Mouse (Mus musculus): ENCODE measurements at regions not wholly inside any gene's neighbourhood (a gene's known extent, or its start where the extent isn't known, plus 50 kb on each side); places are given as distances from the start of the nearest gene placed in this dataset.
A peak's percentile ranks its signal among the peaks of the same experiment; 100 is the strongest.

DNA sequence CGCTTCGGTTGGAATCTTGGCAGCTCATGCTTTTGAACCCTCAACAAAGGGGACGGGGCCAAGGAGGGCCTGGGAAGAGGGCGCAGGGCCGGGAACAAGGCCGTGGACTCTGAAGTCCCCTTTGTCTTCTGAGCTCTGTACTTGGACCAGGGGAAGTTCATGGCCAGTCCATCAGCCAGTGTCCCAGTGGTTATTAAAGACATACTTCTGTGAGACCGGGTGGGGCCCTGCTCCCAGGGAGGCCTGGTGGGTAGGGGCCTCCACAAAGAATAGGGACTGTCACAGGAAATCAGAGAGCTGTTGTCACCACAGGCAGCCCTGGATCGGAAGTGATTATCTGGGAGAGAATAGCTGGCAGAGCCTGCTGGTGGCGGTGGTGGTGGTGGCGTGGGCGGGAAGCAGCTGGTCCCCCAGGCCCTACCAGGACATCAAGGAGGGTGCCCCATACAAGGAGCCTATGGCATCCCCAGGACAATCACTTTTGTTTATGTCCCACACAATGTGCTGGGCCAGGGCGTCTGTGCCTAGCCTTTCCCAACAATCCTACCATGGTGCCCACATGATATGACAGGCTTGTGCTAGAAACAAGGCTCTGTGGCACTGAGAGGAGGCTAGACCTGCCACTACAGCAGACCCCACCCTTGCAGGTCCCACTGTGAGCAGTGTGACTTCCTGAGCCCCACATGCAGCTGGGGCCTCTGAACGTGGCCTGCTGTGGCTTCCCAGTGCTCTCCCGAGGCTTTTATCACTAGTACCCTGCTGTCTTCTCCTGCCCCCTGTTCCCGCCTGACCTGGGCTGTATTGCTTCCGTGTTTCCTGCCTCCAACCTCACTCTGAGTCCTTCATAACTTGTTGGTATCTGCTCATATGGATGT, 96.0 kb upstream of the 1700021F07Rik start:
- Histone ChIP-seq H3K4me2 (no peak overlapping the region), H3K9ac (no peak overlapping the region), H3K4me1 (peaks cover 9% of the 10 kb centered on the region; the same call in 1 of the 2 replicates), H3K27ac (0 out of 2 replicates have a peak overlapping the region, but pooled peaks have one; percentile 10), H3K36me3 (ENCODE audit: poor library complexity, severe bottlenecking) (no peaks in the 10 kb centered on the region), H3K4me3 (no peak overlapping the region), H3K9me3 (replicated peaks) (no peaks in the 10 kb centered on the region), H3K27me3 (no peaks in the 10 kb centered on the region)
- ATAC-seq: 0 out of 2 replicates have a peak, but pooled peaks have one; percentile 38
- 59% methylated on average over 16 of the region's 16 CpGs for WGBS

DNA sequence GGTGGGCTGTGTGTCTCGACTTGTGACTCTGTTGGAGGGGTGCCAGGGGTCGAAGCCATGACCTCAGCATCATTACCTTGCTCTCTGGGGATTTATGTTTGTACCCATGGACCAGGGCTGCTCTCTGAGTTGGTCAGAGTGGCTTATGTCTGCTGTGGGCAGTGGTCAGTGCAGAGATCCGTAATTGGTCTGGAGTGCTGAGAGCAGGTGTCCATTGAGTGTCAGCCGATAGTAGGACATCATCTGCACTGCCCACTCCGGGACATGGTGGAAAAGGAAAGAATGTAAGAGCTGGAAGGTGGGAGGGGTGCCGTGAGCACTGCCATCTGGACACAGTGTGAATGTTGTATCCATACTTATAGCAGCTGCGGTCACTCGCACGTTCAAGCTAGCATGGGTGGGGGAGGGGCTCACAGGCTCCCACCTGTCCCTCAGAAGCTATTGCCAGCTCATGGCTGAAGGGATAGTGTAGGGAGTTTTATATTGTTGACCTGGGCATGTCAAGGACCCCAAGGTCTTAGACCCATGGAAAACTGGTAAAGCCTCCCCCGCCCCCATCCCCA, 94.4 kb upstream of the 1700021F07Rik start:
- H3K27ac ChIP-seq: no peak overlapping the region
- H3K9me3 ChIP-seq (replicated peaks): no peaks in the 10 kb centered on the region
- no peak overlapping the region for H3K4me3 ChIP-seq
- no peaks in the 10 kb centered on the region for H3K27me3 ChIP-seq
- 80% methylated on average over 10 of the region's 10 CpGs for WGBS
- H3K36me3 ChIP-seq (ENCODE audit: poor library complexity, severe bottlenecking): no peaks in the 10 kb centered on the region
- no peak overlapping the region for H3K4me2 ChIP-seq
- ATAC-seq: no peak
- no peak overlapping the region for H3K9ac ChIP-seq
- H3K4me1 ChIP-seq: peaks cover 9% of the 10 kb centered on the region; the same call in 1 of the 2 replicates

DNA sequence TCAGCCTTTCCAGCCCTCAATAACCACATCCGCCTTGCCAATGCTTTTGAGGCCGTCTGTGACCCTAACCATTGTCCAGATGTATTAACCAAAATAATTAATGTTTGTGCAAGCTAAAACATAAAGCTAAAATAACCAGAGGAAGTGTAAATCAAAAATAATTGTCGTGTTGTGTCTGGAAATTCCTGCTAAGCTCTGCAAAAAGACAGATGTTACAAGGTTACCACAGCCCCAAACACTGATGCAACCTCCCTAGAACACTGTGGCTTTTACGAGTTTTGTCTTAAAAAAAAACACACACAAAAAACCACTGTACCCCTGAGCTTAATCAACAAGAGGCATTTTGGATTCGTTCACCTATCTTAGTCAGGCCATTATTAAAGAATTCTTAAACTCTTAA, 90.5 kb upstream of the 1700021F07Rik start:
- no peaks in the 10 kb centered on the region for H3K27me3 ChIP-seq
- ATAC-seq: no peak
- 0 out of 2 replicates have a peak, but pooled peaks cover 2% of the 10 kb centered on the region for H3K4me1 ChIP-seq
- WGBS: 57% methylated on average over 5 of the region's 5 CpGs
- no peaks in the 10 kb centered on the region for H3K9me3 ChIP-seq (replicated peaks)
- no peak overlapping the region for H3K4me2 ChIP-seq
- no peak overlapping the region for H3K4me3 ChIP-seq
- H3K27ac ChIP-seq: no peak overlapping the region
- H3K9ac ChIP-seq: no peak overlapping the region
- no peaks in the 10 kb centered on the region for H3K36me3 ChIP-seq (ENCODE audit: poor library complexity, severe bottlenecking)

DNA sequence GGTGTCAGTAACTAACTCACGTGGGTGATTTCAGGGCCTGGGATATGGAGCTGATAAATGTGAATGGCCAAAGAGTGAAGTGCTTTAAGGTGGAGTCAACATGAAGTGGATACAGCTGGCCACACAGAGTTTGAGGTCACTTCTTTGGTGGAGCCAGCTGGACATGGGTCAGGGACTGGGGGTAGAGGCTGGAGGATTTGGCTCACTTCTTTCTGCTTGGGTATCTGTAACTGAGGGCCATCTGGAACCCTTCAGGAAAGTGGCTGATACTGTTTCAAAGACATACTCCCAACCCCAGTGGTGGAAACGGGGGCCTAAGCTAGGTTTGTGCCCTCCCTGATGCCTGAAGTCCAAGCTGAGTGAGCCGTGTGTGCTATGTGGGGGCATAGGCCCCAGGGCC, 90.1 kb upstream of the 1700021F07Rik start:
- no peak overlapping the region for H3K27ac ChIP-seq
- no peak overlapping the region for H3K9ac ChIP-seq
- H3K27me3 ChIP-seq: no peaks in the 10 kb centered on the region
- no peak overlapping the region for H3K4me3 ChIP-seq
- 61% methylated on average over 3 of the region's 3 CpGs for WGBS
- H3K9me3 ChIP-seq (replicated peaks): no peaks in the 10 kb centered on the region
- H3K4me2 ChIP-seq: no peak overlapping the region
- H3K36me3 ChIP-seq (ENCODE audit: poor library complexity, severe bottlenecking): no peaks in the 10 kb centered on the region
- ATAC-seq: no peak
- 0 out of 2 replicates have a peak, but pooled peaks cover 2% of the 10 kb centered on the region for H3K4me1 ChIP-seq

DNA sequence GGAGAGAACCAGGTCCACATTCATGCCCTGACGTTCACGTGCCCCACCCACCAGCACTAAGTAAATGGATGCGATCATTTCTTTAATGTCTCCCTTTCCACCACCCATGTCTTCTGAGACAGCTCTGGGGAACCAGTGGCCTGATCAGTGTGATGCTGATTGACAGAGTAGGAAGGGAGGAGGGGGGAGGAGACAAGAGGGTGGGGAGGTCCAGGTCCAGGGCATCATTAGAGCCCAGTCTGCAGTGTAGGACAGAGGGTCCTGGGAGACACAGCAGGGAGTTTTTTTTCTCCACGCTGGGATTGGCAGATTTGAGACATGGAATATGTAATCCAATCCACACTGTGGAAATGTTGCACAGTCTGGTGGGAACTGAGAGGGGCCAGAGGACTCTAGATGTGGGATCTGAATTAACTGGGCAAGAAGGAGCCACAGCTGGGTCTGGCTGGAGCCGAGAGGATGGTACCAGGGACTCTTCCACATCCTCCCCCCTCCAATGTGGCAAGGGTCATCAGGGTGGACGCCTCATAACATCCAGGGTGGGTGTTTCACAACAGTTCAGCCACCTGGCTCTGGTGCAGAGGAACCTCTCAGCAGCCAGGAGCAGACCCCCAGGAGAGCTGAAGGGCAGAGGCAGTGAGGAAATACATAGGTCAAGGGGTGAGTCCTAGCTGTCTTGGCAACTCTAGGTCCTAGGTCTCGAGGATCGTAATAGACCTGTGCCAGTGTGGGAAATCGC, 89.3 kb upstream of the 1700021F07Rik start:
- Histone ChIP-seq H3K4me1 (no peaks in the 10 kb centered on the region), H3K4me2 (no peak overlapping the region), H3K36me3 (ENCODE audit: poor library complexity, severe bottlenecking) (no peaks in the 10 kb centered on the region), H3K9ac (no peak overlapping the region), H3K4me3 (no peak overlapping the region), H3K9me3 (replicated peaks) (no peaks in the 10 kb centered on the region), H3K27ac (no peak overlapping the region), H3K27me3 (no peaks in the 10 kb centered on the region)
- ATAC-seq: no peak
- 82% methylated on average over 9 of the region's 9 CpGs for WGBS

DNA sequence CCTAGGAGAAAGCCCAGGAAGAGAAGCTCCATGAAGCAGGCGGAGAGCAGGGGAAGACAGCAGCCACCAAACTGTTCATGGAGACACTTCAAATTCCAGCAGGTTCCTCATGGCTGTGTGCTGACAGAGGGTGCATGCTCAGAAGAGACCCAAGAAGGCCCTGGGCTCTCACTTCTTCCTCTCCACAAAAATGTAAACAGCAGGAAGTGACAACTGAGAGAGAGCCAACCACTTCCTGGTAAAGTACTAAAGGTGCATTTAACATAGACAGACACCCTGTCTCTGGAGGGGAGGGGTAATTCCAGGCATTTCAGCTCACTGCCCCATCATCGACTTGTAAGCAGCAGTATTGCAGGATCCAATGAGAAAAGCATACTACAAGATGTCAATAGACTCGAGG, 85.8 kb upstream of the 1700021F07Rik start:
- 80% methylated on average over 3 of the region's 3 CpGs for WGBS
- Histone ChIP-seq H3K9me3 (replicated peaks) (no peaks in the 10 kb centered on the region), H3K4me3 (no peak overlapping the region), H3K4me1 (no peaks in the 10 kb centered on the region), H3K9ac (no peak overlapping the region), H3K4me2 (no peak overlapping the region), H3K36me3 (ENCODE audit: poor library complexity, severe bottlenecking) (no peaks in the 10 kb centered on the region), H3K27me3 (no peaks in the 10 kb centered on the region), H3K27ac (no peak overlapping the region)
- no peak for ATAC-seq

DNA sequence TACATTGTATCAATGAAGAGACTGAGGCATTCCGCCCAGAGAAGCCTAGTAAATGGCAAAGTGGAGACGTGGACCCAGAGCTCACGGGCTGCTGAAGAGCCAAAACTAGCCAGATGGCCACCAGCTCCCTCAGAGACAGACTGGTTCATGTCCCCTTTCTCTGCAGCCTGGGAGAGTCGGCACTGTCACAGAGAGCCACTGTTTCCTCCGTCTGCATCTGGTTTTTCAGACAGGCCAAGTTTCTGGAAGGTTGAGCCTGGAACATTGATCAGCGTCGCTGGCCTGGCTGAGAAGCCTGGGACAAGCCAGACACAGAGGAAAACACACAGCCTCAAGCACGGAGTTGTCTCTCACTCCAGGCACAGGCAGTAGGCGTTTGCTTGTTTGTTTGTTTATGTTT, 83.4 kb upstream of the 1700021F07Rik start:
- H3K4me3 ChIP-seq: no peak overlapping the region
- no peak for ATAC-seq
- 85% methylated on average over 9 of the region's 9 CpGs for WGBS
- H3K9me3 ChIP-seq (replicated peaks): no peaks in the 10 kb centered on the region
- no peaks in the 10 kb centered on the region for H3K36me3 ChIP-seq (ENCODE audit: poor library complexity, severe bottlenecking)
- no peak overlapping the region for H3K4me2 ChIP-seq
- no peaks in the 10 kb centered on the region for H3K27me3 ChIP-seq
- no peak overlapping the region for H3K27ac ChIP-seq
- H3K9ac ChIP-seq: no peak overlapping the region
- no peaks in the 10 kb centered on the region for H3K4me1 ChIP-seq

DNA sequence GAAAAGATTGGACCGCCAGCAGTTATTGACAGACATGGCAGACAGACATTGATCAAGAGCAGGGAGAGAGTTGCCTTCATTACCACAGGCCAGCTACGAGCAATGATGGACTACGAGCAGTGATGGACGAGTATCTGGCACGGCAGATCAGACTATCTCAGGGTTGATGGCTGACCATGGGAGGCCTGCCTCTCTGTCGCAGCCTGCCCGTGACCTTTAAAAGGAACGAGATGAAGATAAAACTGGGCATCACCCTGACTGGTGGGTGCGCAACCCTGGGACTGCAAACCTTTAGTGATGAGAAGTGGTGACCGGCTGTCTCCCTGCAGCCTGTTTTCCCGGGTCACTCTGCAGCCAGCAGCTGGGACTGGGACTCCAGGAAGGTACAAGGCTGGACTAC, 80.3 kb upstream of the 1700021F07Rik start:
- Histone ChIP-seq H3K4me2 (no peak overlapping the region), H3K4me1 (no peaks in the 10 kb centered on the region), H3K27ac (no peak overlapping the region), H3K27me3 (no peaks in the 10 kb centered on the region), H3K9ac (no peak overlapping the region), H3K9me3 (replicated peaks) (no peaks in the 10 kb centered on the region), H3K4me3 (no peak overlapping the region), H3K36me3 (ENCODE audit: poor library complexity, severe bottlenecking) (no peaks in the 10 kb centered on the region)
- WGBS: 82% methylated on average over 11 of the region's 11 CpGs
- no peak for ATAC-seq

DNA sequence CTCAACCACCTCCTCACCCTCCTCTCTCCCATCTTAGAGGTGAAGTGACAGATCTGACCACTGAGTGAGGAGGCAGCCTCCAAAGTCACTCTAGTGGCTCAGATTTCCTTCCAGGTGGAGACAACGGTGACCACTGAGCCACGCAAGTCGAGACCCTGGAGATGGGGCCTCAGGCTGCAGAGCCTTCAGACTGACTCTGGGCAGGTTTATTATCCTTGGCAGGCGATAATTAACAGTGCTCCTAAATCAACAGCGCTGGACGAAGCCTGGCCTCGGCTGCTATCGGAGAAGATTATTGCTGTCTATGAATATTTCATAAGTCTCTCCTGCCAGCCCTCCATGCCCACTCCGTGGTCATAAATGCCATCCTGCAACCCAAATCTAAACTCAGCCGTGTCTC, 79.1 kb upstream of the 1700021F07Rik start:
- H3K4me2 ChIP-seq: no peak overlapping the region
- H3K9ac ChIP-seq: no peak overlapping the region
- H3K4me1 ChIP-seq: no peaks in the 10 kb centered on the region
- no peak overlapping the region for H3K27ac ChIP-seq
- H3K9me3 ChIP-seq (replicated peaks): no peaks in the 10 kb centered on the region
- 67% methylated on average over 10 of the region's 10 CpGs for WGBS
- no peaks in the 10 kb centered on the region for H3K27me3 ChIP-seq
- no peak for ATAC-seq
- H3K36me3 ChIP-seq (ENCODE audit: poor library complexity, severe bottlenecking): no peaks in the 10 kb centered on the region
- no peak overlapping the region for H3K4me3 ChIP-seq

DNA sequence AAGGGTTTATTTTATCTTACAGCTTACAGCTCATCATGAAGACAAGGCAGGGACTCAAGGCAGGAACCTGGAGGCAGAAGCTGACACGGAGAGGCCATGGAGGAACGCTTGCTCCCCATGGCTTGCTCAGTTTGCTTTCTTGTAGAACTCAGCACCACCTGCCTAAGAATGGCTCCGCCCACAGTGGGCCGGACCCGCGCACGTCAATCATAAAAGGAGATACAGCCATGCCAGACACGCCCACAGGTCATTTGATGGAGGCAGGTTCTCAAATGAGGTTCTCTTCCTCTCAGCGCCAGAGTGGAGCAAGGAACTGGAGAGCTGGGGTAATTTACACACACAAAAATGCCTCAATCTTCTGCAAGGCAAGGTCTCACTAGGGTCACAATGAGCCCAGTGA, 78.0 kb upstream of the 1700021F07Rik start:
- Histone ChIP-seq H3K4me2 (no peak overlapping the region), H3K4me3 (no peak overlapping the region), H3K36me3 (ENCODE audit: poor library complexity, severe bottlenecking) (no peaks in the 10 kb centered on the region), H3K27ac (no peak overlapping the region), H3K9me3 (replicated peaks) (no peaks in the 10 kb centered on the region), H3K9ac (no peak overlapping the region), H3K27me3 (no peaks in the 10 kb centered on the region), H3K4me1 (no peaks in the 10 kb centered on the region)
- WGBS: 89% methylated on average over 9 of the region's 9 CpGs
- ATAC-seq: no peak

DNA sequence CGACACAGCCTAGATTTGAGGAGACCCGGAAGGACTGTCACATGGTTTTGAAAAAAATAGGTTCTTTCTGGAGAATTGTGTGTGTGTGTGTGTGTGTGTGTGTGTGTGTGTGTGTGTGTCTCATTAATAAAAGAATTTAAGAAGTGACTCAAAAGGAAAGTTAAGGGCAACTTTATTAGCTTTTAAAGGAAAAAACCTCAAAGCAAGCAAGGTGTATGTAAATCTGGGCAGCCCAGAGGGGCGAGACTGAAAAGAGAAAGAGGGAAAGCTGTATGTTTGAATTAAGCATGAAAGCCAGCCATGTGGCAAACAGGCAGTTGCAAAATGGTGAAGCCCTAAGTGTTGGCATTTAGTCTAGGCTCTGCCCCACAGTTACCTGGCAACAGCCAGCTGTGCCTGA, 77.3 kb upstream of the 1700021F07Rik start:
- Histone ChIP-seq H3K9ac (no peak overlapping the region), H3K27me3 (no peaks in the 10 kb centered on the region), H3K4me1 (no peaks in the 10 kb centered on the region), H3K36me3 (ENCODE audit: poor library complexity, severe bottlenecking) (no peaks in the 10 kb centered on the region), H3K9me3 (replicated peaks) (no peaks in the 10 kb centered on the region), H3K27ac (no peak overlapping the region), H3K4me3 (no peak overlapping the region), H3K4me2 (no peak overlapping the region)
- no peak for ATAC-seq
- 78% methylated on average over 3 of the region's 3 CpGs for WGBS

DNA sequence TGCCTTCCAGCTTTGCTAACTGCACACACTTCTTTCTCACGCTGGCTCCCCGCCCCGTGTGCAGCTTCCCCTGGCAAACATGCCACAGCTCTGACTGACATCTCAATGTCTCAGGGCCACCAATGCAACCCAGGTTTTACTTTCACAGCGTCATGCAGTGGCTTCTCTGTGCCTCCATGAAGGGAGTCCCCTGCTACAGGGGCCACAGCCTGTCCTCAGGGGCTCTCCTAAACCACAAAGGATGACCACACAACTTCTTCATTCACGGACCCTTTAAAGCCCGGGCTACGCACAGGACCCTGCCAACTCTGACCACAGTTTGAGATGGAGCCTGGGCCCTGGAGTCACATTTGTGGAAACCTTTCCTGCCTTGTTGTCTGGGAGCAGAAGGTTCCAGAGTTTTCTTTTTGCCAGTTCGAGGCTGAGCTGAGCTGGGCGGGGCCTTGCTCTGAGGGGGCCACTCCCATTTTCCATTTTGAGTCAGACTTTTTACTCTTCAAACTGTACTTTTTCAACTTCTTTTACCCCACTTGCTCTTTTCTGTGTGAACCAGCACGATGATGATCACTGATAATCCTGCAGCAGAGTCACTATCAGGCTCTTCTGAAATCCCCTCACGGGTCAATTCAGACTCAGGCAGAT, 73.7 kb upstream of the 1700021F07Rik start:
- Histone ChIP-seq H3K27me3 (no peaks in the 10 kb centered on the region), H3K4me3 (no peak overlapping the region), H3K4me1 (no peaks in the 10 kb centered on the region), H3K36me3 (ENCODE audit: poor library complexity, severe bottlenecking) (no peaks in the 10 kb centered on the region), H3K4me2 (no peak overlapping the region), H3K27ac (no peak overlapping the region), H3K9me3 (replicated peaks) (no peaks in the 10 kb centered on the region), H3K9ac (no peak overlapping the region)
- ATAC-seq: no peak
- WGBS: 92% methylated on average over 11 of the region's 11 CpGs

Measured in forebrain, embryonic 13.5 days (tissue).